Mouse (Mus musculus) stomach, embryonic 14.5 days (tissue): ENCODE results near the gene Blm. TPM values are rescaled to one million over a fixed set of nuclear protein-coding genes. Genes with fewer than 3 reads are reported as not detected.

ENCODE experiments used
- ATAC-seq: fragments of 200-750 bp; cut with Nextera tagmentation; 2 replicates; pipeline ENCODE4 v1.8.0; 2017; ENCODE audit warnings: low read depth, moderate TSS enrichment; ENCODE audit not compliant: insufficient number of reproducible peaks, insufficient read depth, low FRiP score
- H3K27ac ChIP-seq: fragments of 300-500 bp; sonication (generic); 2 replicates; pipeline ENCODE4 v1.5.1; 2014; ENCODE audit warnings: mild to moderate bottlenecking, low read length, moderate library complexity, mixed read lengths
- H3K27me3 ChIP-seq: fragments of 300-500 bp; sonication (generic); 2 replicates; pipeline ENCODE4 v1.6.1; 2014; ENCODE audit warnings: low read length, control low read depth, mixed read lengths; ENCODE audit not compliant: control insufficient read depth, insufficient read depth
- H3K36me3 ChIP-seq: fragments of 300-500 bp; sonication (generic); 2 replicates; pipeline ENCODE4 v1.6.1; 2014; ENCODE audit warnings: mild to moderate bottlenecking, control low read depth, low read length, moderate library complexity, mixed read lengths; ENCODE audit not compliant: control insufficient read depth, insufficient read depth
- H3K4me1 ChIP-seq: fragments of 300-500 bp; sonication (generic); 2 replicates; pipeline ENCODE4 v1.6.1; 2014; ENCODE audit warnings: low read length, control low read depth, mixed read lengths; ENCODE audit not compliant: control insufficient read depth, insufficient read depth
- H3K4me2 ChIP-seq: fragments of 300-500 bp; sonication (generic); replicated peaks from 2 replicates; pipeline ENCODE4 v1.6.1; 2014; ENCODE audit warnings: low read depth, low read length, control low read depth
- H3K4me3 ChIP-seq: fragments of 300-500 bp; sonication (generic); 2 replicates; pipeline ENCODE4 v1.5.1; 2014; ENCODE audit warnings: low read depth, low read length, control low read depth
- H3K9ac ChIP-seq: fragments of 300-500 bp; sonication (generic); replicated peaks from 2 replicates; pipeline ENCODE4 v1.6.1; 2014; ENCODE audit warnings: low read depth, mild to moderate bottlenecking, control low read depth, low read length, moderate library complexity, mixed read lengths
- H3K9me3 ChIP-seq: fragments of 300-500 bp; sonication (generic); 2 replicates; pipeline ENCODE4 v1.6.1; 2016; ENCODE audit warnings: low read depth, low read length, control low read depth; ENCODE audit not compliant: control insufficient read depth
- WGBS: fragments of 180-500 bp; shearing (Covaris S2); extraction: QIAGEN DNeasy Blood & Tissue Kit; methylation state at CpG from one replicate; pipeline ENCODE4 v1.1.7; 2014; 5-methylcytosine and 5-hydroxymethylcytosine counted together
- polyA plus RNA-seq: library from polyadenylated mRNA; unstranded; fragments of >200 nt; fragmentation: Nextera tagmentation; extraction: Ambion mirVana; gene quantifications from 2 replicates; pipeline ENCODE4 v1.2.1, GENCODE M21; 2014

The Blm gene
- polyA plus RNA-seq, 1 experiment from 2014 or later = 24.0 TPM

DNA sequence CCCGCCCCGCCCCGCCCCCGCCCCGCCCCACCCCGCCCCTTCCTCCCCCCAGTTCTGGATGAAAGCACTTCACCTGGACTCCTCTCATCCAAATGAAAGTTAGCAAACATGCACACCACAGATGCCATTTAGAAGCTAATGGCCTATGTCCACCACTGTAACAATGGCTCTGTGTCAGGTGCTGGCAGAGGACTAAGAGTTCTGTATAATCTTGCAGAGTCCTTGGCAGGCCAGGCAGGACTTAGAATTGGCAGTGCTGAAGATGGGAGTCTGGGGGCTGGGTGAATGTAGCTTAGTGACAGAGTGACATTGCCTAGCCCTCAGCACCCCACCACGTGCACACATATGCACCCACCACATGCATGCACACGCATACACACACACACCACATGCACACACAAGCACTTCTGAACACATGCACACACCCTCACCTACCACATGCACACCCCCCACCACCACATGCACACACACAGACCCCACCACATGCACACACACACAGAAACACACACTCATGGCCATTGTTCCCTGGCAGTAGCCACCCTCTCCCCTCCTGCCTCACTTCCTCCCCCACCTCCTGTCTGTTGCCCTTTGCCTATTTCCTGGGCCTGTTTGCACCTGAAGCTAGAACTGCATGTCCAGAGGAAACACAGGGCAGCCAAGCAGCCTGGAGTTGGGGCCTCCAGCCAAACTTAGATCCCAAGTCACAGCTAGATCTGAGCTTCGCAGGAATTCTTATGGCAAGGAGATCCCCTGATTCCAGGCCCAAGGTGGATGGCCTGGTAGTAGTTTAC lies 121.2 kb downstream of the Blm start:
- H3K4me1 ChIP-seq = no peaks in the 10 kb centered on the region
- no peaks in the 10 kb centered on the region for H3K36me3 ChIP-seq
- H3K9ac ChIP-seq = no peak overlapping the region
- no peak for ATAC-seq
- H3K4me2 ChIP-seq = no peak overlapping the region
- H3K4me3 ChIP-seq = no peak overlapping the region
- H3K27me3 ChIP-seq = no peaks in the 10 kb centered on the region
- no peak overlapping the region for H3K27ac ChIP-seq
- 77% methylated on average over 9 of the region's 9 CpGs for WGBS
- no peaks in the 10 kb centered on the region for H3K9me3 ChIP-seq

DNA sequence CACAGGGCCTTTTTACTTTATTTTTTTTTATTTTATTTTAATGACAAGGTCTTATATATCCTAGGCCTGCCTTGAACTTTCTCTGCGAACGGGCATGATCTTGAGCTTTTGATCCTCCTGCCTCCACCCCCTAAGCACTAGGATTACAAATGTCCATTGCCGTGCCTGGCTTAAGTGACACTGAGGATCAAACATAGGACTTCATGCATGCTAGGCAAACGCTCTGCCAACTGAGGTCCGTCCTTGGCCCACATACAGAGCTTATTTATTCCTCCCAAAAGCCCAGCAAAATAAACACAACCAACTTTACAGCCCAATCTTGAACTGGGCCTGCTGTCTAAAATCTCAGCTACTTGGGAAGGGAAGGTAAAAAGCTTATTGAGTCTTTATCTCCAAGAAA lies 122.1 kb downstream of the Blm start:
- Histone ChIP-seq H3K9ac (no peak overlapping the region), H3K9me3 (no peaks in the 10 kb centered on the region), H3K36me3 (no peaks in the 10 kb centered on the region), H3K27ac (no peak overlapping the region), H3K27me3 (no peaks in the 10 kb centered on the region), H3K4me3 (no peak overlapping the region), H3K4me1 (no peaks in the 10 kb centered on the region), H3K4me2 (no peak overlapping the region)
- 64% methylated on average over 5 of the region's 5 CpGs for WGBS
- no peak for ATAC-seq

DNA sequence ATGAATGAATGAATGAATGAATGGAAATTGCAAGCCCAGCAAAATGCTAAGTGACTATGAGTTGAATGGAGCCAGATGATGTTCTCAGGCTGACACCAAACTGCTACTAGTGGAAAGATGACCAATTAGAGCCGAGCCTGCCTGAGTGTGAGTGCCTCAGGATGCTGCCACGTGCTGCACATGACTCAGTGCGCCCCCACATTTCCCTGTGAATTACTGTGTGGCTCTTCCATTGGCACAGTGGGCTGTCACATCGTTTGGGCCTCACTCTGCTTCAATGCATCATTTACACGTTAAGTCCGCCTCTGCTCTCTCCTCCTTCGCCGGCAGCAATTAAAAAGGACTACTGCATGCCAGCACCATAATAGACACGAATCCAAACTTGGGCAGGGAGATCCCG lies 122.6 kb downstream of the Blm start:
- Histone ChIP-seq H3K9ac (no peak overlapping the region), H3K4me2 (no peak overlapping the region), H3K4me1 (no peaks in the 10 kb centered on the region), H3K27ac (no peak overlapping the region), H3K9me3 (no peaks in the 10 kb centered on the region), H3K4me3 (no peak overlapping the region), H3K36me3 (no peaks in the 10 kb centered on the region), H3K27me3 (no peaks in the 10 kb centered on the region)
- no peak for ATAC-seq
- 79% methylated on average over 10 of the region's 10 CpGs for WGBS

DNA sequence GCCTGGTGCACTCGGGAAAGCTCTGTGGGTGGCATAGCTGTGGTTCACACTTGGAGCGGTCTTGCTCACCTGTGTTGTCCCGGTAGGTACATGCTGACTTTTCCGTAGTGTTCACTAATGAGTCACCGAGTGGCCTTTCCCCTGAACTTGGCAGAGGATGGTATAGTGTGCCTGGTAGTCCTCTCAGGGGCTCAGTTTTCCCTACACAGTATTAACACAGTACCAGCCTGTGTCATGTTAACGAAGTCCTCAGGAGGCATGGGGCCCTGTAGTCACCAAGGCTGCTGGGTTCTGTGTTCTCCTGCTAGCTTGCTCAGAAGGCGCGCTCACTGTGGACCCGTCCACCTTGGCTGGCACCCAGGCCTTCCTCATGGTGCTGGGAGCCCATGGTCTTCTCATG lies 124.5 kb downstream of the Blm start:
- Histone ChIP-seq H3K27ac (no peak overlapping the region), H3K36me3 (no peaks in the 10 kb centered on the region), H3K9ac (no peak overlapping the region), H3K4me3 (no peak overlapping the region), H3K27me3 (no peaks in the 10 kb centered on the region), H3K4me1 (0 out of 2 replicates have a peak, but pooled peaks cover 3% of the 10 kb centered on the region), H3K4me2 (no peak overlapping the region), H3K9me3 (no peaks in the 10 kb centered on the region)
- 77% methylated on average over 9 of the region's 9 CpGs for WGBS
- ATAC-seq = no peak

DNA sequence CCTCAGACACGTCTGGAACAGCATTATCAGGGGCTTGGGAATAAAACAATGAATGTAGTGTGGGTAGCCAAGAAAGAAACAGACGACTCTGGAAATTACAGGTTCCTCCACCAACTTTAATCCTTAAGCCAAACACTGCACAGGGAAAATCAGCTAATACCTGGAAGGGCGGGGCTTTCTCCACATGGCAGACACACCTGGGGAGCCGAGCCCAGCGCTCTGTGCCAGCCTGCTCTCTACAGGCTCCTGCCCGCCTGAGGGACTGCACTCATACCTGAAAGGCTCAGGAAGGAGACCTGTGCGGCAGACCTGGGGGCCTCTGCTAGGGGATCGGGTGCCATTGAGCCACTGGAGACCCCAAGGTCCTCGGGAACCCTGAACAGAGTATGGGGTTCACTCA lies 127.2 kb downstream of the Blm start:
- Histone ChIP-seq H3K27ac (no peak overlapping the region), H3K27me3 (no peaks in the 10 kb centered on the region), H3K9me3 (no peaks in the 10 kb centered on the region), H3K4me3 (no peak overlapping the region), H3K4me1 (0 out of 2 replicates have a peak, but pooled peaks cover 3% of the 10 kb centered on the region), H3K4me2 (no peak overlapping the region), H3K9ac (no peak overlapping the region), H3K36me3 (no peaks in the 10 kb centered on the region)
- 67% methylated on average over 9 of the region's 9 CpGs for WGBS
- ATAC-seq = 0 out of 2 replicates have a peak, but pooled peaks have one; percentile 57

DNA sequence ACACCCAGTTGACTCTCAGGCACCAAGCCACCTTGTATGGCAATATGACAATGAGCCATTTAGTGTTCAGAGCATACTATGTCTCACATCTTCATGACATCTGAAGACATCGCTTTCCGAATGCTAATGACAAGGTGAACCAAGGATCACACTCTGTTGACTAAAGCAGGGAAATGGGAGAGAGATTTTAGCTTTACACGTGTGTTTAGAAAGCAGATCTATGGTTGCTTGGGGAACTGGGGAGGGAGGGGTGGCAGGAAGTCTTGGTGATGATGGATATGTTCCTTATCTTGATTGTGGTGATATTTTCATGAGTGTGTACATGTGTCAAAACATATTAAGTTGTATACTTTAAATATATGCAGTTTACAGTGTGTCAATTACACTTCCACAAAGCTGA lies 128.7 kb downstream of the Blm start:
- Histone ChIP-seq H3K27me3 (no peaks in the 10 kb centered on the region), H3K9ac (no peak overlapping the region), H3K4me3 (no peak overlapping the region), H3K36me3 (no peaks in the 10 kb centered on the region), H3K4me1 (peaks cover 8% of the 10 kb centered on the region), H3K27ac (no peak overlapping the region), H3K4me2 (no peak overlapping the region), H3K9me3 (no peaks in the 10 kb centered on the region)
- 76% methylated on average over 3 of the region's 3 CpGs for WGBS
- ATAC-seq = no peak

DNA sequence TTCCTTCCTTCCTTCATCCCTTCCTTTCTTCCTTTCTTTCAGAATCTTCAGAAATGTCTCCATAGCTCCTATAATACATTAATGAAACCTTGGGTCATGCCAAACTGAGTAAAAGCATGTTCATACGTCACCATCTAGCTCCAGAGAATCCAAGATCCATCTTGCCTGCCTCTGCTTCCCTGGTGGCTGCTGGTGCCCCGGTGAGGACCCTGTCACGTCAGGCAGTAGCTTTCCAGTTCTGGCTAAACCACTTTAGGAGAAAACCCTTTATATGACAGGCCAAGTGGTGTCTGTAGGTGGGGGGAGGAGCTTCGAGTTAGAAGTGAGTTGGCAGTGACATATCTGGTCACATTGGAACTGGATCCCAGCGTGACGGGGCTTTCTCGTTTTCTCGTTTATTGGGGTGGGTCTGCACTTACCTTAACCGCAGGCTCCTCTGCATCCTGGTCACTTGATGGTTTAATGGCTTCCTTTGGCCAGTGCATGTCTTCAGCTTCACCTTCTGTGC lies 129.7 kb downstream of the Blm start, which contains the start of gene Furin:
TSS of gene Furin (minus strand) at position 249 of the 508 bp plus-strand sequence.
- Histone ChIP-seq H3K9ac (no peak within 1 kb of the TSS), H3K4me1 (peaks cover 18% of the 10 kb centered on the region), H3K9me3 (no peaks in the 10 kb centered on the region), H3K27me3 (no peaks in the 10 kb centered on the region), H3K4me3 (no peak within 1 kb of the TSS), H3K36me3 (no peaks in the 10 kb centered on the region), H3K27ac (no peak within 1 kb of the TSS), H3K4me2 (no peak within 1 kb of the TSS)
- no peak for ATAC-seq
- 68% methylated on average over 9 of the region's 9 CpGs for WGBS
